Mouse (Mus musculus) layer of hippocampus, adult 9-10 months (tissue): ENCODE results near the gene Cln6.
"Not testable (repeated sequence)": the region's sequence is repeated elsewhere in the genome, so short reads cannot be mapped to it uniquely, and the experiment has no call there.

Experiments
- DNase-seq: peaks from one replicate; pipeline ENCODE4 v3.0.0; 2022; ENCODE audit warnings: low spot score

Gene Cln6

GRCm38 (mm10) chr9:62838506-62839171 lies at the start of gene Cln6:
Gene Cln6, plus strand, starts transcription at chr9:62838785.
- DNase-seq: no peak

GRCm38 (mm10) chr9:62789856-62790255 lies 48.7 kb upstream of the Cln6 start:
- DNase-seq: no peak

GRCm38 (mm10) chr9:62799218-62799617 lies 39.4 kb upstream of the Cln6 start:
- not testable (repeated sequence) for DNase-seq

- no peak for DNase-seq
Observed at GRCm38 (mm10) chr9:62810095-62810494, 28.5 kb upstream of the Cln6 start.

GRCm38 (mm10) chr9:62810543-62811515 lies 27.8 kb upstream of the Cln6 start:
- DNase-seq: no peak

GRCm38 (mm10) chr9:62811516-62812121 lies 27.0 kb upstream of the Cln6 start, which contains the start of gene Fem1b:
Gene Fem1b, minus strand, starts transcription at chr9:62811934.
- DNase-seq: peak; percentile 76

- no peak for DNase-seq
Observed at GRCm38 (mm10) chr9:62812216-62813049, 26.2 kb upstream of the Cln6 start.

- DNase-seq: no peak
Observed at GRCm38 (mm10) chr9:62814751-62815150, 23.8 kb upstream of the Cln6 start.

- DNase-seq: no peak
Observed at GRCm38 (mm10) chr9:62816323-62817098, 22.1 kb upstream of the Cln6 start.

GRCm38 (mm10) chr9:62817099-62817571 lies 21.4 kb upstream of the Cln6 start:
- no peak for DNase-seq

- no peak for DNase-seq
Observed at GRCm38 (mm10) chr9:62817828-62818614, 20.6 kb upstream of the Cln6 start.

GRCm38 (mm10) chr9:62819494-62819893 lies 19.1 kb upstream of the Cln6 start:
- no peak for DNase-seq

GRCm38 (mm10) chr9:62819910-62820309 lies 18.7 kb upstream of the Cln6 start:
- not testable (repeated sequence) for DNase-seq

GRCm38 (mm10) chr9:62820829-62821228 lies 17.8 kb upstream of the Cln6 start:
- DNase-seq: no peak

GRCm38 (mm10) chr9:62821811-62822210 lies 16.8 kb upstream of the Cln6 start:
- no peak for DNase-seq

GRCm38 (mm10) chr9:62825791-62826393 lies 12.7 kb upstream of the Cln6 start:
- no peak for DNase-seq

- DNase-seq: no peak
Observed at GRCm38 (mm10) chr9:62826456-62826855, 12.1 kb upstream of the Cln6 start.

- DNase-seq: no peak
Observed at GRCm38 (mm10) chr9:62827939-62828652, 10.5 kb upstream of the Cln6 start.

- peak; percentile 82 for DNase-seq
Observed at GRCm38 (mm10) chr9:62828662-62829086, 9.9 kb upstream of the Cln6 start.
